Mouse (Mus musculus) bone marrow, adult 2 months (tissue): ENCODE results near the gene C1ql2. TPM values are rescaled to one million over a fixed set of nuclear protein-coding genes. Genes with fewer than 3 reads are reported as not detected.

Source experiments
- H3K27ac ChIP-seq: fragments of 200-500 bp; 2 replicates; pipeline ENCODE4 v1.5.1; 2012; ENCODE audit warnings: low read depth, mild to moderate bottlenecking, control low read depth, inconsistent platforms, low read length; ENCODE audit not compliant: control insufficient read depth, poor library complexity, insufficient read depth
- H3K4me1 ChIP-seq: fragments of 200-500 bp; 2 replicates; pipeline ENCODE4 v1.6.1; 2011; ENCODE audit warnings: low read length; ENCODE audit not compliant: control insufficient read depth, insufficient read depth
- H3K4me3 ChIP-seq: fragments of 200-500 bp; replicated peaks from 2 replicates; pipeline ENCODE3; 2011; ENCODE audit warnings: mild to moderate bottlenecking, low read depth, low read length, control low read depth; ENCODE audit not compliant: control insufficient read depth
- CTCF ChIP-seq: fragments of 200-500 bp; IDR thresholded peaks from 2 replicates; pipeline ENCODE4 v1.5.1; 2011; ENCODE audit warnings: low read length, control low read depth; ENCODE audit not compliant: control insufficient read depth, insufficient read depth
- POLR2A ChIP-seq: fragments of 200-500 bp; IDR thresholded peaks from 2 replicates; pipeline ENCODE4 v1.6.1; 2011; ENCODE audit warnings: low read depth, mild to moderate bottlenecking, control low read depth, low read length, borderline replicate concordance; ENCODE audit not compliant: control insufficient read depth
- WGBS: fragments of 180-500 bp; shearing (Covaris S2); methylation state at CpG from one replicate; pipeline ENCODE4 v1.1.7; 2018; 5-methylcytosine and 5-hydroxymethylcytosine counted together
- polyA plus RNA-seq: library from polyadenylated mRNA; stranded (reverse); fragments of >200 nt; gene quantifications from 2 replicates; pipeline ENCODE4 v1.2.4, GENCODE M21; 2011; ENCODE audit warnings: low replicate concordance; ENCODE audit not compliant: missing spikeins, insufficient read depth, insufficient read length

Gene C1ql2
- polyA plus RNA-seq, 1 experiment, result not detected

DNA sequence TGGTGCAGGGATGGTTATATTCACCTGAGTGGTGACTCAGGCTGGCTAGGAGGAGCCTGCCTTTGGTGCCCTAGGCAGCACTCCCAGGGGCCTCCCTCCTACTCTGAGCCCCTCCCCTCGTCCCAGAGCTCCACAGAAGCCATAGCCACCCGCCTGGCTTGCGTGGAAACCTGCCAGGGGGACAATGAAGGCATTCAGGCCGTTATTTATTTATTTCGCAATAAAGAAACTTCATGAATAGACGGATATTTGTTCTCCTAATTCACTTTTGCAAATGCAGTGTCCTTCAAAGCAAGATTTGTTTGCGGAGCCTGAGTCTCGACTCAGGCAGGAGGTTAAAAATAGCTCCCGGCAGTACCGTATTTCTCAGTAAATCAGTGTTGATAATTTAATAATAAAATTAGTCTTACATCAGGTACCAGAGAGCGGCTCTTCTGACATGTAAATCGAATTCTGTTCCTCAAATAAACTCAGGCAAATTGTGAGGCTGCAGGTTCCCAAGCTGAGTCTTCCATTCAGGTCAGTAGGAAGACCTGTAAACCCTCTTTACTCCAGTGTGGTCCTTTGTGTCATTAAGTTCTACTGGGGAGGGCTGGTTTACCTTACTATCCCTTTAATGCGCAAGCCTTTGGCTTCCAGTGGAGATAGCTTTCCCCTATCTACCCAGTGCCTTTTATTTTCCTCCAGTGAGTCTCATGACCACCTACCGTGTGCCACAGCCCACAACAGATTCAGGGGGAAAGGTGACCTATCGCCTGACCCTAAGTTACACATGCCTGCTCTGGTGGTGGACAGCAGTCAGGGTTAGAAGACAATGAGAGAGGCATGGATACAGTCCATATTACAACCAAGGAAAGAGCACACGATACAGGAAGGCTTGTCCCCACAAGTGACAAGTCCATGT lies 17.2 kb downstream of the C1ql2 start:
- no peak overlapping the region for H3K4me3 ChIP-seq
- no peak overlapping the region for H3K27ac ChIP-seq
- 24% methylated on average over 16 of the region's 16 CpGs for WGBS
- TF ChIP-seq POLR2A (no peak), CTCF (no peak)
- H3K4me1 ChIP-seq, result no peaks in the 10 kb centered on the region

DNA sequence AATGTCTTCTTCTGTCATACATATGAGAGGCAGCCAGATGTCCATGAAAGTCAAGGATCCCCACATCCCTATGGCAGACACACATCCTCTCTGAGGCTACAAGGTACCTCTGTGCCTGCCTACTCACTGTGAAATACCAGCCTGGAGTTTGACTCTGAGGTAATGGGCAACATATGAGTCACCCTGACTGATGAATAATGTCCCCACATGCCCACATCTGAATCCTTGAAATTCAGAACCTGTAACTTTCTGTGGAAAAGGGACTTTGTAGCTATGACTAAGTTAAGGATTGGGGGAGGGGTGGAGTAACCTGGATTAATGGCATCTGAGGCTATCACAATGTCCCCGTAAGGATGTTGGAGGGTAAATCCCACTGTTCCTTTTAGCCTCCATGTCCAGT lies 23.3 kb downstream of the C1ql2 start:
- WGBS, result 83% methylated on average over 1 of the region's 1 CpGs
- H3K27ac ChIP-seq, result no peak overlapping the region
- TF ChIP-seq CTCF (no peak), POLR2A (no peak)
- no peaks in the 10 kb centered on the region for H3K4me1 ChIP-seq
- no peak overlapping the region for H3K4me3 ChIP-seq

DNA sequence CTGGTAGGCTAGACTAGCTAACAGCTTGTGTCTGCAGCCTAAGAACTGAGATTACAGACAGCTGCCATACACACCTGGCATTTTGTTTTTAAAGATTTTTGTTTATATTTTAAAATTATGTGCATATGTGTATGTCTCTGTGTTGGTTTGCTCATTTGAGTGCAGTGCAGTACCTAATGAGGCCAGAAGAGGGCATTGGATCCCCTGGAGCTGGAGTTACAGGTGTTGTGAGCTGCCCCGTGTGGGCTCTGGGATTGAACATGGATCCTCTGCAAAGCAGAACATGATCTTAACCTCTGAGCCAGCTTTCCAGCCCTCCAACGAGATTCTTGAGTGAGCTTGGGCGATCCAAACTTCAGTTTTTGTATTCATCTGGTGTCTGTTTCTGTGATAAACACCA lies 27.8 kb downstream of the C1ql2 start:
- 72% methylated on average over 3 of the region's 3 CpGs for WGBS
- Histone ChIP-seq H3K4me1 (no peaks in the 10 kb centered on the region), H3K4me3 (no peak overlapping the region), H3K27ac (no peak overlapping the region)
- no peak for TF ChIP-seq CTCF
- no peak for TF ChIP-seq POLR2A

DNA sequence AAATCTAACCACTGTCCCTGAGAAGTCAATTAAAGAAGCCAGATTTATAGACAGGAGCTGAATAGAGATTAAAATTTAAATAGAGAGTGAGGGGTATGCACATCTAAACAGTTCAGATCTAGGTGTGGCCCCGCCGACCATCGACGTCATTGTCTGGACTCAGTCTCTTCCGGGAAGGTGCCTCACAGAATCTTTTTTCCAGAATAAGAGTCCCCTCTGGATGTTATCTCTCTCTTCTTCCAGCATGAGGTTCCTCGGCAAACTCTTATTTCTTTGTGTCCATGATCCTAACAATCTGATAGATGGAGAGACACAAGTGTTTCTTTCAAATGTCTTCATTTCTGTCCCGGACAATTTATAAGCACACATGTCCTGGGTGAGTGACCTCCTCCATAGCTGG lies 33.7 kb downstream of the C1ql2 start:
- WGBS, result 89% methylated on average over 7 of the region's 7 CpGs
- TF ChIP-seq POLR2A, result no peak
- TF ChIP-seq CTCF, result no peak

DNA sequence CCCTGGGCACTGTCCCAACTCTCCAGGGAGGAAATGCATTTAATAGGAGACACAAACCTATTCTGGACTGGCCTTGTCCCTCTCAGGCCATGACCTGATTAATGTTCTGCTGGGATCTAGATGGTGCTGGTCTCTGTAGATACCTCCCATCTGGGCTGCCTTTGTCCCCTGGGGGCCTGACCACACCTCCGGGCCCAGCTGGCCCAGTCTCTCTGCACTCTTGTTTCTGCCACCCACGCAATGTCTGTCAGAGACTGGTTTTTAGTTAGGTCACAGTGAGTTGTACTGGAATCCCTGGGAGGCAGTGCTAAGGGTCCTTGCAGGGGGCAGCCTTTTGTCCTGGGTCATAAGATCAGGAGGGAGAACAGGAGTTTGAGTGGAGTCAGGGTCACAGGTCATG lies 34.5 kb downstream of the C1ql2 start:
- TF ChIP-seq POLR2A (no peak), CTCF (no peak)
- Histone ChIP-seq H3K4me3 (no peak overlapping the region), H3K4me1 (no peaks in the 10 kb centered on the region), H3K27ac (no peak overlapping the region)
- WGBS, result 78% methylated on average over 2 of the region's 2 CpGs

More for the DNA sequence above, 33.7 kb downstream of the C1ql2 start:
- Histone ChIP-seq H3K4me1 (no peaks in the 10 kb centered on the region), H3K4me3 (no peak overlapping the region), H3K27ac (no peak overlapping the region)

DNA sequence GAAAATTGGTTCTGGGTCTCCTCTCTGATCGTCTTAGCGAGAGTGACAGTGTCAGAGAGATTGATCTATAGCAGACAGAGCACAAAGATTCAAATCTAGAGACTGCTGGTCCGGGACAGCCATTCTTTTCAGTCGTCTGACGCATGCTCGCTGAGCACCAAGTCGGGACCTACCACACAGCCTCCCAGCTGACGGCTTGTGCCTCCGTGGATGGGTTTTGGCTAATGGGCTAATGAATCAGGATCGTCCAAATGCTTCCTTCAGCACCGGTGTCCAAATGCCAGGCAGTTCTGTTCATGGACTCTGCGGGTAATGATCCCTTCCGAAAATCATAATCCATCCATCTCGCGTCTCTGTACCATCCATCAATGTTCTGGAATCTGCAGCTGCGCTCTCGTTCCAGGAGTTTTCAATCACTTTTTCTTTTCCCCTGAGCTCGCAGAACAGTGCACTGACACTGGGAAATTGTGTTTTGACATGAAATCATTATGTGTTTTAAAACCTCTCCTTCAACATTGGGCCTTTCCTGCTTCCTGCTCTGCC lies 44.7 kb downstream of the C1ql2 start:
- 79% methylated on average over 18 of the region's 18 CpGs for WGBS
- Histone ChIP-seq H3K27ac (no peak overlapping the region), H3K4me1 (no peaks in the 10 kb centered on the region; the same call in 1 of the 2 replicates), H3K4me3 (no peak overlapping the region)
- TF ChIP-seq POLR2A (no peak), CTCF (no peak)

DNA sequence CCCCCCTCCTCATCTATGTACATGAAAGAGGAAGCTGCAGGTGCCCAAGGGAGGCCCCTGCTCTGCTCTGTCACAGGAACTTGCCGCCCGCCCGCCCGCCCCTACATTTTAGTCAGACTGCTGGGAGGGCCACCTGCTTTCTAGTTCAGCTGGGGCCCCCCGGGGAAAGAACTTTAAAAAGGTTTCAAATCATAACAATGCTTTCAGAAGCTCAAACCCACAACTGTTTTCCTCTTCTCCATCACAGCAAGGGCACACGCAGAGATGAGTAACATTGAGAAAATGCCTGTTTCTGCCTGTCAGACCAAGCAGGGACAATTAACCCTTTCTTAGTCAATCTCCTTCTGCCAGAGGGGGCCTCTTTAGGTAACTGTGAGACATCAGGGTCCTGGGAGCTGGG lies 49.4 kb downstream of the C1ql2 start:
- Histone ChIP-seq H3K4me1 (no peaks in the 10 kb centered on the region; the same call in 1 of the 2 replicates), H3K4me3 (no peak overlapping the region), H3K27ac (no peak overlapping the region)
- TF ChIP-seq CTCF (no peak), POLR2A (no peak)
- WGBS, result 17% methylated on average over 6 of the region's 6 CpGs

DNA sequence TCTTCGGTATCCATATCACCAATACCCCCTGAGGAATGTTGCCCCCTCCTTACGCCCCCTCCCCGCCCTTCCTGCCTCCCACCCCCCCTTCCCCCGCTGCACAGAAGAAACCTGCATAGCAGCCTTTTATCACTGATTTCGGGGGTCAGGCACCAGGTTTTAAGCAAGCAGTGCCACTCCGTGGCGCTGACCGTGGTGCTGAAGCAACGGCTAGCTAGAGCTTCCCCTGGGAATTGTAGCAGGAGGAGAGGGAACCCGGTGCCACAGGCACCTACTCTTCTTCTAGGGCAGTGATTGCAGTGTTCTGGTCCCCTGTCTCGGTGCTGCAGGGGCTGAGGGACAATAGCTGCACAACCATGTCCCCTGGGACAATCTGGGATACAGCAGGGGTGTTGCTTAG lies 50.0 kb downstream of the C1ql2 start:
- no peak for TF ChIP-seq POLR2A
- TF ChIP-seq CTCF, result no peak
- Histone ChIP-seq H3K27ac (no peak overlapping the region), H3K4me1 (no peaks in the 10 kb centered on the region; the same call in 1 of the 2 replicates), H3K4me3 (no peak overlapping the region)
- WGBS, result 4% methylated on average over 11 of the region's 11 CpGs

Other genes with a start within 250 kb of the C1ql2 start
- 90.0 and 137 TPM in 2 replicates for gene Dbi, start 219.5 kb upstream of the C1ql2 start, polyA plus RNA-seq
- 2.8 and 5.6 TPM in 2 replicates for gene 3110009E18Rik, start 219.4 kb upstream of the C1ql2 start, polyA plus RNA-seq
- gene Steap3, start 67.9 kb upstream of the C1ql2 start, polyA plus RNA-seq, result 9.4 and 16.2 TPM in 2 replicates
- gene Marco, start 164.4 kb downstream of the C1ql2 start, polyA plus RNA-seq, result 2.5 and 3.4 TPM in 2 replicates